Mouse (Mus musculus) heart, adult 2 months (tissue): Measurements from ENCODE around the gene Vmn2r71. TPM values are rescaled to one million over a fixed set of nuclear protein-coding genes. Genes with fewer than 3 reads are reported as not detected.

Experiments used
- DNase-seq, 2 experiments: peaks; one replicate each; pipeline ENCODE4 v3.0.0; 2021
- H3K27ac ChIP-seq: fragments of 200-600 bp; 2 replicates; pipeline ENCODE4 v1.8.1; 2022
- H3K27me3 ChIP-seq: fragments of 200-500 bp; 2 replicates; pipeline ENCODE4 v1.6.1; 2012; ENCODE audit warnings: mild to moderate bottlenecking, low read length, inconsistent platforms, mixed read lengths; ENCODE audit not compliant: control insufficient read depth, insufficient read depth
- H3K36me3 ChIP-seq: fragments of 200-500 bp; 2 replicates; pipeline ENCODE4 v1.6.1; 2012; ENCODE audit warnings: low read length, inconsistent platforms; ENCODE audit not compliant: control insufficient read depth, insufficient read depth
- H3K4me1 ChIP-seq: fragments of 200-500 bp; 2 replicates; pipeline ENCODE4 v1.6.1; 2011; ENCODE audit warnings: low read length; ENCODE audit not compliant: control insufficient read depth, insufficient read depth
- H3K4me3 ChIP-seq: fragments of 200-600 bp; 2 replicates; pipeline ENCODE4 v1.8.1; 2022
- H3K79me2 ChIP-seq: fragments of 200-500 bp; replicated peaks from 2 replicates; pipeline ENCODE4 v1.6.1; 2012; ENCODE audit warnings: mild to moderate bottlenecking, inconsistent platforms, low read length, moderate library complexity, mixed read lengths; ENCODE audit not compliant: control insufficient read depth, insufficient read depth
- H3K9ac ChIP-seq: fragments of 200-500 bp; 2 replicates; pipeline ENCODE4 v1.6.1; 2012; ENCODE audit warnings: low read depth, mild to moderate bottlenecking, control low read depth, inconsistent platforms, low read length, mixed read lengths
- CTCF ChIP-seq: fragments of 200-600 bp; IDR thresholded peaks from 2 replicates; pipeline ENCODE4 v1.8.1; 2022; ENCODE audit warnings: antibody characterized with exemption, mild to moderate bottlenecking, moderate library complexity
- EP300 ChIP-seq: fragments of 200-500 bp; IDR thresholded peaks from 2 replicates; pipeline ENCODE4 v1.6.1; 2011; ENCODE audit warnings: low read depth, low read length, control low read depth; ENCODE audit not compliant: insufficient read depth
- POLR2A ChIP-seq: fragments of 200-500 bp; IDR thresholded peaks from 2 replicates; pipeline ENCODE4 v1.6.1; 2011; ENCODE audit warnings: mild to moderate bottlenecking, low read depth, low read length, control low read depth; ENCODE audit not compliant: insufficient read depth
- WGBS: fragments of 180-500 bp; shearing (Covaris S2); methylation state at CpG from one replicate; pipeline ENCODE4 v1.1.7; 2018; 5-methylcytosine and 5-hydroxymethylcytosine counted together
- intact Hi-C: fragments of 180-260 bp; cut with DNase I; formaldehyde crosslinking; loops from one replicate; pipeline ENCODE4 v1.15.1; 2025
- long read RNA-seq: library from polyadenylated mRNA; stranded (forward); transcript quantifications from one replicate; pipeline ENCODE4 v2.0.0, GENCODE M21; 2021
- polyA plus RNA-seq: library from polyadenylated mRNA; depleted of rRNA; stranded (reverse); fragments of >200 nt; gene quantifications from 2 replicates; pipeline ENCODE4 v1.2.3, GENCODE M21; 2012; rRNA removed
- total RNA-seq, 2 experiments: library from RNA; stranded (reverse); gene quantifications; 2 replicates each; pipeline ENCODE4 v1.2.3; 2021

Gene Vmn2r71
- total RNA-seq (not detected), polyA plus RNA-seq (not detected in 2 replicates)
- long read RNA-seq: 0 reads

GRCm38 (mm10) chr7:85562787-85563186, at the start of gene Vmn2r71:
TSS of gene Vmn2r71 (plus strand) at chr7:85563087.
- intact Hi-C loops: no loop called here
- TF ChIP-seq CTCF (no peak), EP300 (no peak), POLR2A (no peak)

GRCm38 (mm10) chr7:85542108-85542507, 20.8 kb upstream of the Vmn2r71 start:
- H3K27me3 ChIP-seq: no peaks in the 10 kb centered on the region
- TF ChIP-seq POLR2A (no peak), EP300 (no peak), CTCF (no peak)
- H3K36me3 ChIP-seq: no peaks in the 10 kb centered on the region
- H3K27ac ChIP-seq: no peak overlapping the region
- 79% methylated on average over 2 of the region's 2 CpGs for WGBS
- no peak overlapping the region for H3K4me3 ChIP-seq
- H3K4me1 ChIP-seq: no peaks in the 10 kb centered on the region
- intact Hi-C loops: no loop called here
- H3K9ac ChIP-seq: no peak overlapping the region
- no peak for DNase-seq
- no peaks in the 10 kb centered on the region for H3K79me2 ChIP-seq

More at GRCm38 (mm10) chr7:85562787-85563186, at the start of gene Vmn2r71:
- WGBS: 64% methylated on average over 5 of the region's 5 CpGs
- no peak for DNase-seq
- Histone ChIP-seq H3K27ac (no peak within 1 kb of the TSS), H3K4me1 (no peaks in the 10 kb centered on the region), H3K36me3 (no peaks in the 10 kb centered on the region), H3K4me3 (no peak within 1 kb of the TSS), H3K9ac (no peak within 1 kb of the TSS), H3K79me2 (no peaks in the 10 kb centered on the region), H3K27me3 (no peaks in the 10 kb centered on the region)

GRCm38 (mm10) chr7:85543118-85543517, 19.8 kb upstream of the Vmn2r71 start:
- WGBS: 42% methylated on average over 2 of the region's 2 CpGs
- intact Hi-C loops: no loop called here

GRCm38 (mm10) chr7:85569092-85569491, 6.2 kb downstream of the Vmn2r71 start, which contains the start of gene Vmn2r70:
TSS of gene Vmn2r70 (minus strand) at chr7:85569192.
- no peaks in the 10 kb centered on the region for H3K79me2 ChIP-seq
- intact Hi-C loops: no loop called here
- no peak for DNase-seq
- no peaks in the 10 kb centered on the region for H3K27me3 ChIP-seq
- 58% methylated on average over 2 of the region's 2 CpGs for WGBS
- no peak for TF ChIP-seq EP300
- TF ChIP-seq POLR2A: no peak
- no peak for TF ChIP-seq CTCF
- no peak within 1 kb of the TSS for H3K27ac ChIP-seq
- H3K4me3 ChIP-seq: no peak within 1 kb of the TSS
- H3K4me1 ChIP-seq: no peaks in the 10 kb centered on the region
- no peak within 1 kb of the TSS for H3K9ac ChIP-seq
- H3K36me3 ChIP-seq: no peaks in the 10 kb centered on the region

More at GRCm38 (mm10) chr7:85543118-85543517, 19.8 kb upstream of the Vmn2r71 start:
- no peak overlapping the region for H3K4me3 ChIP-seq
- H3K4me1 ChIP-seq: no peaks in the 10 kb centered on the region
- no peak for DNase-seq
- H3K27me3 ChIP-seq: no peaks in the 10 kb centered on the region
- TF ChIP-seq POLR2A (no peak), CTCF (no peak), EP300 (no peak)
- no peaks in the 10 kb centered on the region for H3K79me2 ChIP-seq
- no peaks in the 10 kb centered on the region for H3K36me3 ChIP-seq
- no peak overlapping the region for H3K9ac ChIP-seq
- H3K27ac ChIP-seq: no peak overlapping the region

Other genes starting within 250 kb of the Vmn2r71 start
- not detected for gene Vmn2r69, start 147.2 kb upstream of the Vmn2r71 start, total RNA-seq
- not detected in 2 replicates for gene Vmn2r69, start 147.2 kb upstream of the Vmn2r71 start, polyA plus RNA-seq
- not detected for gene Vmn2r70, start 6.1 kb downstream of the Vmn2r71 start, total RNA-seq
- not detected in 2 replicates for gene Vmn2r70, start 6.1 kb downstream of the Vmn2r71 start, polyA plus RNA-seq
- not detected for gene Vmn2r72, start 192.0 kb downstream of the Vmn2r71 start, total RNA-seq
- not detected in 2 replicates for gene Vmn2r72, start 192.0 kb downstream of the Vmn2r71 start, polyA plus RNA-seq